Mouse (Mus musculus): ENCODE results near the gene Hist2h4. TPM values are rescaled to one million over a fixed set of nuclear protein-coding genes. Genes with fewer than 3 reads are reported as not detected.
A peak's percentile ranks its signal among the peaks of the same experiment; 100 is the strongest.
"Not testable (repeated sequence)": the region's sequence is repeated elsewhere in the genome, so short reads cannot be mapped to it uniquely, and the experiment has no call there.

Gene Hist2h4
- polyA plus RNA-seq, 1 experiment from 2014 or later, result 15.9 TPM

GRCm38 (mm10) chr3:96250890-96251289, 12.2 kb downstream of the Hist2h4 start:
- Histone ChIP-seq H3K9me3 (no peaks in the 10 kb centered on the region), H3K36me3 (no peaks in the 10 kb centered on the region), H3K27me3 (peaks cover 34% of the 10 kb centered on the region), H3K4me1 (peaks cover 19% of the 10 kb centered on the region), H3K27ac (no peak overlapping the region), H3K9ac (no peak overlapping the region), H3K4me3 (no peak overlapping the region), H3K4me2 (no peak overlapping the region)
- 74% methylated on average over 3 of the region's 3 CpGs for WGBS
- ATAC-seq (ENCODE audit: borderline replicate concordance, extremely low read depth, low FRiP score, low TSS enrichment), result no peak

DNA sequence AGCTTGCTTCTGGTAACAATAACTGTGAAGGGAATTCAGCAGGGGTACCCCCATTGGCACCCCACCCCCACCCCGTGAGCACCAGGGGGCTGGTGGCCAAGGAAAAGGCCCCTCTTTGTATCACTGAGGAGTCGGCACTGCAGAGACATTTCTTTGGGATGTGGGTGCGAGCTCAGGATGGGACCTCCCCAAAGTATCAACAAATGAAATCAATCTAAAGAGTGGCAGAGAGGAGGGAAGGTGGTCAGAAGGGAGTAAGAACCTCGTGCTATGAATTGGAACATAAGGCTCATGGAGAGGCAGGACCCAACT, 14.1 kb downstream of the Hist2h4 start:
- no peaks in the 10 kb centered on the region for H3K9me3 ChIP-seq
- no peak for ATAC-seq (ENCODE audit: borderline replicate concordance, extremely low read depth, low FRiP score, low TSS enrichment)
- peak overlapping the region; percentile 59 for H3K4me2 ChIP-seq
- H3K27me3 ChIP-seq, result peaks cover 19% of the 10 kb centered on the region; the same call in 1 of the 2 replicates
- WGBS, result 38% methylated on average over 4 of the region's 4 CpGs
- peak overlapping the region; percentile 46 for H3K4me3 ChIP-seq
- no peak overlapping the region for H3K27ac ChIP-seq
- H3K9ac ChIP-seq, result no peak overlapping the region
- no peaks in the 10 kb centered on the region for H3K36me3 ChIP-seq
- H3K4me1 ChIP-seq, result peaks cover 25% of the 10 kb centered on the region

- peaks cover 31% of the 10 kb centered on the region for H3K4me1 ChIP-seq
- H3K36me3 ChIP-seq, result no peaks in the 10 kb centered on the region
- peak overlapping the region; percentile 59 for H3K4me2 ChIP-seq
- no peak for ATAC-seq (ENCODE audit: borderline replicate concordance, extremely low read depth, low FRiP score, low TSS enrichment)
- H3K9me3 ChIP-seq, result no peaks in the 10 kb centered on the region
- peaks cover 13% of the 10 kb centered on the region; the same call in 1 of the 2 replicates for H3K27me3 ChIP-seq
- no peak overlapping the region for H3K27ac ChIP-seq
- peak overlapping the region; percentile 46 for H3K4me3 ChIP-seq
- WGBS, result 35% methylated on average over 6 of the region's 6 CpGs
- H3K9ac ChIP-seq, result peak overlapping the region; percentile 37
Observed at GRCm38 (mm10) chr3:96248141-96249033, 14.7 kb downstream of the Hist2h4 start.

- Histone ChIP-seq H3K4me2 (peak overlapping the region; percentile 59), H3K9ac (peak overlapping the region; percentile 37), H3K27ac (peak overlapping the region; percentile 49), H3K9me3 (no peaks in the 10 kb centered on the region), H3K27me3 (peaks cover 5% of the 10 kb centered on the region; the same call in 1 of the 2 replicates), H3K4me1 (peaks cover 34% of the 10 kb centered on the region), H3K36me3 (no peaks in the 10 kb centered on the region), H3K4me3 (peak overlapping the region; percentile 46)
- ATAC-seq (ENCODE audit: borderline replicate concordance, extremely low read depth, low FRiP score, low TSS enrichment), result no peak
- 2% methylated on average over 11 of the region's 11 CpGs for WGBS
Observed at GRCm38 (mm10) chr3:96247356-96248140, 15.6 kb downstream of the Hist2h4 start.

DNA sequence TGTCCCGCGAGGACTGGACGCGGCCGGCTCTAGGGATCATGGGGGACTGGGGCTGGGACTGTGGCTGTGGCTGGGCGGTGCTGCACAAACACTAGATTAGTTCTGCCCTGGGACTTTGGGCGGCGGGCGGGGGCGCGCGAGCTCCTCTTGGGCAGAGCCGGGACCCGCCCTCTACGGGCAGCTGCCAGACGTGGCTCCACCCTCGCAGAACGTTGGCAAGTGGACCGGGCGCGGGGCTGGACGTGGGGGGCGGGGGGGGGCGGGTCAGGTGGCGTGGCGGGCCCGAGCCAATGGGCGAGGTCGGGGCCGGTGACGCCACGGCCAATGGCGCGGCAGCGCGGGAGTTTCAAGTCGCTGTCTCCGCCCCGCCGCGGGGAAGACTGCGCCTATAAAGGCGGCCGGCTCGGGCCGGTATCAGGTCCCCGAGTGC, 16.7 kb downstream of the Hist2h4 start, which contains the start of gene Hist2h3c1:
Gene Hist2h3c1 (plus strand): TSS at position 259 of the 430 bp plus-strand sequence.
- H3K9ac ChIP-seq, result peak within 1 kb of the TSS; percentile 37
- WGBS, result 0% methylated on average over 6 of the region's 47 CpGs
- peak; percentile 94 for ATAC-seq (ENCODE audit: borderline replicate concordance, extremely low read depth, low FRiP score, low TSS enrichment)

GRCm38 (mm10) chr3:96246018-96246417, 17.1 kb downstream of the Hist2h4 start:
- H3K9me3 ChIP-seq; H3K36me3 ChIP-seq; H3K4me2 ChIP-seq; H3K27me3 ChIP-seq; ATAC-seq (ENCODE audit: borderline replicate concordance, extremely low read depth, low FRiP score, low TSS enrichment): not testable (repeated sequence)
- H3K4me1 ChIP-seq, result peaks cover 37% of the 10 kb centered on the region
- peak overlapping the region; percentile 83 for H3K27ac ChIP-seq
- 0 out of 2 replicates have a peak overlapping the region, but pooled peaks have one; percentile 29 for H3K9ac ChIP-seq
- WGBS, result 0% methylated on average over 12 of the region's 21 CpGs
- peak overlapping the region; percentile 34 for H3K4me3 ChIP-seq

More for the DNA sequence above, 16.7 kb downstream of the Hist2h4 start, which contains the start of gene Hist2h3c1:
- H3K27me3 ChIP-seq, H3K9me3 ChIP-seq, H3K36me3 ChIP-seq: not testable (repeated sequence)
- Histone ChIP-seq H3K27ac (peak within 1 kb of the TSS; percentile 83), H3K4me2 (peak within 1 kb of the TSS; percentile 59), H3K4me3 (peak within 1 kb of the TSS; percentile 46), H3K4me1 (peaks cover 34% of the 10 kb centered on the region)

DNA sequence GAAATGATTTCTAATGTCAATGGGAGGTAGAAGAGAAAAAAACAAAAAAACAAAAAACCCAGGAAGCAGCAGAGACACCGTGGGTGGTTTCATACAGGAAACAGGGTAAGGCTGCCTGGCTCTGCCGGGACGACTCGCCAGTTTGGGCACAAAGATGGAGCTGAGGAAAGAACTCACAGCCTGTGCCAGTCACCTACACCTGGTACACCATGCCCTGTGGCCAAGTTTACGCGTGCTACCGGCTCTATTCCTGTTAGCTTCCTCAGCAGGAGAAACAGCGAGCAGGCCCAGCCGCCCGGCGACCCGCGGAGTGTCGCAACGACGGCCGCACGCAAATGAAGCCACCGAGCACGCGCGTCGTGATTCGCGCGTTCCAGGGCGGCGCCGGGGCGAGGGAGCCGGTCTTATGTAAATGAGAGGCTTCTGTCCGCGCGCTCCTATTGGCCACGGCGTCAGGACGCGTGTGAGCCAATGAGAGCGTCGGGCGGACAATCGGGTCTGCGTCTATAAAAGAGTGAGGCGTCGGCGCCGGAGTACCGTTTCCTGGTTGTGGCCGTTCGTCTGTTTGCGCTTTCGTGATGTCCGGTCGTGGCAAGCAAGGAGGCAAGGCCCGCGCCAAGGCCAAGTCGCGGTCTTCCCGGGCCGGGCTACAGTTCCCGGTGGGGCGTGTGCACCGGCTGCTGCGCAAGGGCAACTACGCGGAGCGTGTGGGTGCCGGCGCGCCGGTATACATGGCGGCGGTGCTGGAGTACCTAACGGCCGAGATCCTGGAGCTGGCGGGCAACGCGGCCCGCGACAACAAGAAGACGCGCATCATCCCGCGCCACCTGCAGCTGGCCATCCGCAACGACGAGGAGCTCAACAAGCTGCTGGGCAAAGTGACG, 17.9 kb downstream of the Hist2h4 start, which contains the start of gene Hist2h2aa1:
Gene Hist2h2aa1 (plus strand): TSS at position 495 of the 884 bp plus-strand sequence.
- not testable (repeated sequence) for H3K27me3 ChIP-seq, H3K36me3 ChIP-seq, H3K9me3 ChIP-seq
- peak; percentile 87 for ATAC-seq (ENCODE audit: borderline replicate concordance, extremely low read depth, low FRiP score, low TSS enrichment)
- under 1% methylated on average over 32 of the region's 88 CpGs for WGBS
- Histone ChIP-seq H3K4me3 (peak within 1 kb of the TSS; percentile 51), H3K27ac (peak within 1 kb of the TSS; percentile 99), H3K9ac (peak within 1 kb of the TSS; percentile 83), H3K4me1 (peaks cover 41% of the 10 kb centered on the region), H3K4me2 (peak within 1 kb of the TSS; percentile 63)

GRCm38 (mm10) chr3:96243921-96244572, 19.1 kb downstream of the Hist2h4 start:
- Histone ChIP-seq H3K27ac (peak overlapping the region; percentile 99), H3K4me3 (peak overlapping the region; percentile 51), H3K36me3 (no peaks in the 10 kb centered on the region), H3K9me3 (no peaks in the 10 kb centered on the region), H3K9ac (peak overlapping the region; percentile 83; the same call in 1 of the 2 replicates), H3K4me2 (peak overlapping the region; percentile 63), H3K27me3 (no peaks in the 10 kb centered on the region), H3K4me1 (peaks cover 36% of the 10 kb centered on the region)
- 83% methylated on average over 7 of the region's 7 CpGs for WGBS
- no peak for ATAC-seq (ENCODE audit: borderline replicate concordance, extremely low read depth, low FRiP score, low TSS enrichment)

DNA sequence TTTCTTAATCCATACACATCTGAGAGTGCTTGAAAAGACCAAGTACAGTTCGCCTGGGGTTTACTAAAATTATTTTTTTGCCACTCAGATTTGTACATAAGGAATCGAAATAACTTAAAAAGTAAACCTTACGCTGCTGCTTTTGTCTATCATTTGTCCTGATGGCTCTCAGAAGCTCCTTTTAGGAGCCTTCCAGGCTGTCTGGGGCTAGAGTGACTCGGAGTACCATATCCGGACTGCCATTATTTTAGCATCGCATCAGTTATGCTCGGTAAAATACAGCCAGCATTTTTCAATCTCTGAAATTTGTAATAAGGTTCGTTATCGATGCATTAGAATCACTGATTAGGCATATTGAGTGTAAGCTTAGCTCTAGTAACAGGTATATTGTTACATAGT, 22.3 kb downstream of the Hist2h4 start:
- 71% methylated on average over 9 of the region's 9 CpGs for WGBS
- Histone ChIP-seq H3K4me3 (peak overlapping the region; percentile 12; the same call in 1 of the 2 replicates), H3K9ac (peak overlapping the region; percentile 32)

DNA sequence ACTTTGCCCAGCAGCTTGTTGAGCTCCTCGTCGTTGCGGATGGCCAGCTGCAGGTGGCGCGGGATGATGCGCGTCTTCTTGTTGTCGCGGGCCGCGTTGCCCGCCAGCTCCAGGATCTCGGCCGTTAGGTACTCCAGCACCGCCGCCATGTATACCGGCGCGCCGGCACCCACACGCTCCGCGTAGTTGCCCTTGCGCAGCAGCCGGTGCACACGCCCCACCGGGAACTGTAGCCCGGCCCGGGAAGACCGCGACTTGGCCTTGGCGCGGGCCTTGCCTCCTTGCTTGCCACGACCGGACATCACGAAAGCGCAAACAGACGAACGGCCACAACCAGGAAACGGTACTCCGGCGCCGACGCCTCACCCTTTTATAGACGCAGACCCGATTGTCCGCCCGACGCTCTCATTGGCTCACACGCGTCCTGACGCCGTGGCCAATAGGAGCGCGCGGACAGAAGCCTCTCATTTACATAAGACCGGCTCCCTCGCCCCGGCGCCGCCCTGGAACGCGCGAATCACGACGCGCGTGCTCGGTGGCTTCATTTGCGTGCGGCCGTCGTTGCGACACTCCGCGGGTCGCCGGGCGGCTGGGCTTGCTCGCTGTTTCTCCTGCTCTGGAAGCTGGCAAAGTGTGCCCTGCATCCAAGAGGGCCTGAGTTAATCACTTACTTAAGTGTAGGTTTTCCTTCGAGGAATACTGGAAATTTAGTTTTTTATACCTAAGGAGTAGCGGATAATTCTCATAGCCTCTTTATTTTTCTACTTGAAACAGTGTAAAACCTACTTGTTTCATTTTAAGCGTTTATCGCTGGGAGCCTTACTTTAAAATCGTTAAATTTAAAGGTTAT, 22.9 kb downstream of the Hist2h4 start, which contains the start of gene Hist2h2aa2:
Gene Hist2h2aa2 (minus strand): TSS at position 328 of the 850 bp plus-strand sequence.
- 2% methylated on average over 26 of the region's 85 CpGs for WGBS
- peak; percentile 87 for ATAC-seq (ENCODE audit: borderline replicate concordance, extremely low read depth, low FRiP score, low TSS enrichment)
- H3K4me2 ChIP-seq, result peak within 1 kb of the TSS; percentile 41
- peak within 1 kb of the TSS; percentile 34 for H3K4me3 ChIP-seq
- H3K9me3 ChIP-seq, H3K27me3 ChIP-seq, H3K36me3 ChIP-seq: not testable (repeated sequence)
- H3K9ac ChIP-seq, result peak within 1 kb of the TSS; percentile 32
- H3K4me1 ChIP-seq, result peaks cover 46% of the 10 kb centered on the region
- peak within 1 kb of the TSS; percentile 87 for H3K27ac ChIP-seq

More for the DNA sequence above, 22.3 kb downstream of the Hist2h4 start:
- no peaks in the 10 kb centered on the region for H3K36me3 ChIP-seq
- peaks cover 46% of the 10 kb centered on the region for H3K4me1 ChIP-seq
- H3K4me2 ChIP-seq, result peak overlapping the region; percentile 41
- no peaks in the 10 kb centered on the region for H3K27me3 ChIP-seq
- peak overlapping the region; percentile 87 for H3K27ac ChIP-seq
- no peaks in the 10 kb centered on the region for H3K9me3 ChIP-seq
- no peak for ATAC-seq (ENCODE audit: borderline replicate concordance, extremely low read depth, low FRiP score, low TSS enrichment)

Measured in lung, embryonic 15.5 days (tissue).